Mouse (Mus musculus) CH12.LX (cell line): ENCODE data around the gene Ikzf3. TPM values are rescaled to one million over a fixed set of nuclear protein-coding genes. Genes with fewer than 3 reads are reported as not detected.

Source experiments
- DNase-seq: peaks from one replicate; pipeline ENCODE4 v3.0.0-alpha.2; 2013; ENCODE audit errors: extremely low read depth
- H3K27ac ChIP-seq: 2 replicates; pipeline ENCODE4 v1.5.1; 2012; ENCODE audit warnings: low read depth, mild to moderate bottlenecking, control low read depth, moderate library complexity; ENCODE audit not compliant: insufficient read depth
- H3K27me3 ChIP-seq: replicated peaks from 2 replicates; pipeline ENCODE3; 2012; ENCODE audit warnings: inconsistent platforms
- H3K36me3 ChIP-seq, 2 experiments: replicated peaks in 1 of 2; 2 replicates each; pipeline versions ENCODE3 to v1.6.1; 2012; ENCODE audit warnings: inconsistent platforms in 1 of 2, low read length in 1 of 2, mild to moderate bottlenecking in 1 of 2, mixed read lengths in 1 of 2, moderate library complexity in 1 of 2; ENCODE audit not compliant: control insufficient read depth in 1 of 2, insufficient read depth in 1 of 2
- H3K4me1 ChIP-seq, 2 experiments: 2 replicates each; pipeline ENCODE4 v1.6.1; 2012; ENCODE audit warnings: inconsistent platforms in 1 of 2, moderate library complexity in 1 of 2; ENCODE audit not compliant: insufficient read depth in 2 of 2, control insufficient read depth in 1 of 2
- H3K4me2 ChIP-seq: 2 replicates; pipeline ENCODE4 v1.6.1; 2012; ENCODE audit warnings: low read depth, mild to moderate bottlenecking, control low read depth; ENCODE audit not compliant: poor library complexity, insufficient read depth, severe bottlenecking
- H3K4me3 ChIP-seq, 3 experiments: fragments of 150-350 bp in 1 of 3; sonication (generic) in 1 of 3; replicated peaks in 1 of 3; 2 replicates each; pipeline versions ENCODE3 to v1.5.1; 2011 to 2012; ENCODE audit warnings: low read depth in 2 of 3, low read length in 2 of 3, mild to moderate bottlenecking in 2 of 3, moderate library complexity in 2 of 3, control low read depth in 1 of 3, improper control_type of control experiment in 1 of 3, inconsistent platforms in 1 of 3, mixed read lengths in 1 of 3; ENCODE audit not compliant: poor library complexity in 1 of 3
- H3K79me2 ChIP-seq: replicated peaks from 2 replicates; pipeline ENCODE4 v1.6.1; 2012; ENCODE audit warnings: mild to moderate bottlenecking, moderate library complexity; ENCODE audit not compliant: control insufficient read depth, poor library complexity, insufficient read depth, severe bottlenecking; ENCODE audit errors: extremely low read depth
- H3K9ac ChIP-seq: 2 replicates; pipeline ENCODE4 v1.6.1; 2012; ENCODE audit warnings: low read depth, mild to moderate bottlenecking, control low read depth, moderate library complexity; ENCODE audit not compliant: insufficient read depth
- H3K9me3 ChIP-seq: replicated peaks from 2 replicates; pipeline ENCODE3; 2012; ENCODE audit warnings: low read length, inconsistent platforms, mixed read lengths
- BHLHE40 ChIP-seq: IDR thresholded peaks from 2 replicates; pipeline ENCODE4 v1.6.1; 2011; ENCODE audit warnings: mild to moderate bottlenecking, low read depth, low read length, improper control_type of control experiment
- CHD2 ChIP-seq: IDR thresholded peaks from 2 replicates; pipeline ENCODE4 v1.6.1; 2011; ENCODE audit warnings: low read length, improper control_type of control experiment
- EP300 ChIP-seq: IDR thresholded peaks from 2 replicates; pipeline ENCODE4 v1.6.1; 2011; ENCODE audit warnings: low read length, improper control_type of control experiment
- HCFC1 ChIP-seq: IDR thresholded peaks from 2 replicates; pipeline ENCODE4 v1.6.1; 2012; ENCODE audit warnings: low read depth, mild to moderate bottlenecking, inconsistent platforms, low read length, improper control_type of control experiment
- MAFK ChIP-seq: IDR thresholded peaks from 2 replicates; pipeline ENCODE4 v1.6.1; 2011; ENCODE audit warnings: low read length, improper control_type of control experiment; ENCODE audit not compliant: insufficient replicate concordance
- PAX5 ChIP-seq: IDR thresholded peaks from 2 replicates; pipeline ENCODE4 v1.6.1; 2012; ENCODE audit warnings: low read length, inconsistent platforms, mixed read lengths
- POLR2A ChIP-seq: IDR thresholded peaks from 2 replicates; pipeline ENCODE4 v1.6.1; 2011; ENCODE audit warnings: low read depth, mild to moderate bottlenecking, improper control_type of control experiment, low read length
- RCOR1 ChIP-seq: conservative IDR thresholded peaks from 2 replicates; pipeline ENCODE4 v1.6.1; 2012; ENCODE audit warnings: low read depth, mild to moderate bottlenecking, inconsistent platforms, low read length, improper control_type of control experiment
- TBP ChIP-seq: conservative IDR thresholded peaks from 2 replicates; pipeline ENCODE4 v1.6.1; 2011; ENCODE audit warnings: low read depth, low read length, improper control_type of control experiment
- USF2 ChIP-seq: conservative IDR thresholded peaks from 2 replicates; pipeline ENCODE4 v1.6.1; 2011; ENCODE audit warnings: low read depth, low read length, improper control_type of control experiment
- dilution Hi-C: fragments of 300-500 bp; cut with MboI; formaldehyde crosslinking; loops from 2 replicates; pipeline ENCODE4 v1.14.3; 2020; ENCODE audit warnings: low sequenced_read_pairs; ENCODE audit not compliant: extremely low pct_unique_long_range_greater_than_20kb, extremely low pct_ligation_motif_present
- in situ Hi-C: fragments of 300-500 bp; cut with MboI; formaldehyde crosslinking; loops from 3 replicates; pipeline ENCODE4 v1.14.3; 2019; ENCODE audit warnings: low sequenced_read_pairs, low pct_ligation_motif_present, low pct_unique_long_range_greater_than_20kb, mixed read lengths
- polyA plus RNA-seq: library from polyadenylated mRNA; unstranded; fragments of >175 nt; gene quantifications from 2 replicates; pipeline ENCODE4 v1.2.1, GENCODE M21; 2012; ENCODE audit warnings: low read depth; ENCODE audit not compliant: insufficient read length
- total RNA-seq, 2 experiments: library from RNA; depleted of rRNA; stranded (reverse); fragments of 300-350 nt in 1 of 2; fragments of >200 nt in 1 of 2; gene quantifications; 2 replicates each; pipeline ENCODE4 v1.2.3; 2012 to 2014

The Ikzf3 gene
- total and polyA plus RNA-seq, 3 experiments, result 110 to 238 (median 130) TPM

DNA sequence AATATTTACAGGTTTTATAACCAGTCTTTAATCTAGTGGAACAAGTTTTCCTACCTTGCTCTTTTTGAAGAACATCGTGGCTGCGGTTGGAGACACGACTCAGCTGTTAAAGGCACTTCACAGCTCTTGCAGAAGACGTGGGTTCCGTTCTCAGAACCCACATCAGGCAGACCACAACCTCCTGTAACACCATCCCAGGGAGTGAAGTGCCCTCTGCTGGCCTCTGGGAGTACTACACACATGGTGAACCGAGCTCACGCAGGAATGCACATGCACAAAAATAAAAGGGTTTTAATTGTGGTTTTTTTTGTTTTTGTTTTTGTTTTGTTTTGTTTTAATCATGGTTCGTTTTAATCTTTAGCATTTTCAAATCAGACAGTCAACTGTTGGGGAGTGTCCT lies 22.5 kb upstream of the Ikzf3 start (continued):
- TF ChIP-seq MAFK, result no peak

GRCm38 (mm10) chr11:98563921-98564414 lies 18.1 kb upstream of the Ikzf3 start:
- Histone ChIP-seq H3K9me3 (peaks cover 4% of the 10 kb centered on the region), H3K79me2 (no peaks in the 10 kb centered on the region), H3K4me3 (no peak overlapping the region), H3K9ac (no peak overlapping the region), H3K27me3 (no peaks in the 10 kb centered on the region), H3K4me2 (no peak overlapping the region), H3K4me1 (peaks cover 0 to 7% of the 10 kb centered on the region in 2 experiments; a peak in 1 of 4 replicates), H3K36me3 (no peaks in the 10 kb centered on the region), H3K27ac (no peak overlapping the region)
- in situ Hi-C loops, result no loop called here
- dilution Hi-C loops, result no loop called here
- TF ChIP-seq USF2 (no peak), CHD2 (no peak), POLR2A (no peak)
- DNase-seq, result no peak

DNA sequence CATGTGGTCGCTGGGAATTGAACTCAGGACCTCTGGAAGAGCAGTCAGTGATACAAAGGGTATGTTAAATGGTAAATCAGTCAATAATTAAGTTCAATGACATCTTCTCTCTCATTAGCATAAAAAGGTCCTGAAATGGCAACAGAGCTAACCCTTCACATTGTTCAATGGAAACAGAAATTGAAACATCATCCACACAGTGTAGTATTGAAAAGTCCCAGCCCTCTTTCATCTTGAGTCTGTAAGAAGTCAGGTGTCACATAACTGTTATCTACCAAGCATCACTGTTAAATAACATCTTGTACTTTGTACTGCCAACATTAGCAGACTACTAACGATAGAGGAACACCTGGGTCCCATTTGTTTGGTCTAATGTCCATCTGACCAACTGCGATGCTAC lies 17.2 kb upstream of the Ikzf3 start:
- Histone ChIP-seq H3K4me3 (no peak overlapping the region), H3K27ac (no peak overlapping the region), H3K27me3 (no peaks in the 10 kb centered on the region), H3K9me3 (peaks cover 2% of the 10 kb centered on the region), H3K4me1 (peaks cover 0 to 7% of the 10 kb centered on the region in 2 experiments; a peak in 1 of 4 replicates), H3K4me2 (no peak overlapping the region)
- in situ Hi-C loops, result no loop called here
- TF ChIP-seq TBP, result no peak
- peak; percentile 58; the same call in 1 of the 2 replicates for TF ChIP-seq EP300
- TF ChIP-seq BHLHE40, result 0 out of 2 replicates have a peak, but pooled peaks have one; percentile 18
- TF ChIP-seq, all 38 proteins: peak for 2
- dilution Hi-C loops, result no loop called here
- H3K79me2 ChIP-seq, result no peaks in the 10 kb centered on the region
- DNase-seq, result no peak
- H3K9ac ChIP-seq, result no peak overlapping the region
- H3K36me3 ChIP-seq, result no peaks in the 10 kb centered on the region

DNA sequence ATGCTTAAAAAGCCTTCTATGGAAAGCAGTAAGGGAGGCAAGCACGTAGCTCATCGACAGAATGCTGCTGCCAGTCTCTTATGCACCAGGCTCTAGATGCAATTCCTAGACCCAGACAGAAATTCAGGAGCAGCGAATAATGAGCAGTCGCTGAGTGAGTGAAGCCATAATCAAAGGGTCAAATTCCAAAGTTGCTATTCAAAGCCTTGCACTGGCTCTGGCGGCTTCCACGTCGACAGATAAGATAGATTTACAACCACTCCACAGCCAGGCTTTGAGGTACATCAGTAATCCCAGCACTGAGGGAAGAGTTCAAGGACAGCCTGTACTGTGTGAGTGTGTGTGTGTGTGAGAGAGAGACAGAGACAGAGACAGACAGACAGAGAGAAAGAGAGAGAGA lies 15.1 kb upstream of the Ikzf3 start:
- no peaks in the 10 kb centered on the region for H3K36me3 ChIP-seq
- DNase-seq, result no peak
- in situ Hi-C loops (no loop called here), dilution Hi-C loops (no loop called here)
- peaks cover 0 to 7% of the 10 kb centered on the region in 2 experiments; a peak in 1 of 4 replicates for H3K4me1 ChIP-seq
- no peaks in the 10 kb centered on the region for H3K27me3 ChIP-seq
- TF ChIP-seq MAFK (no peak), TBP (no peak), HCFC1 (no peak), PAX5 (no peak), RCOR1 (no peak)
- no peak overlapping the region for H3K4me2 ChIP-seq
- H3K27ac ChIP-seq, result no peak overlapping the region
- H3K79me2 ChIP-seq, result no peaks in the 10 kb centered on the region
- no peak overlapping the region for H3K9ac ChIP-seq
- no peak overlapping the region for H3K4me3 ChIP-seq
- no peaks in the 10 kb centered on the region for H3K9me3 ChIP-seq
